In genomic region chr4:152541172-152541571, GRCm38 (mm10) we compare ENCODE assay signal across 10 mouse cellular contexts.
DNase-seq lines count a peak whose midpoint lies in the region; ATAC-seq and TF ChIP-seq lines count a peak whose summit lies in the region.
"Had no signal": no experiment of that assay in that cellular context is flagged by ENCODE, and none has a peak within 500 bp of the region (broad histone marks: within the 10 kb centered on the region; RNA-seq: fewer than 3 reads in every experiment).

No protein-coding gene starts in this region.

- H3K27me3 ChIP-seq in kidney, adult 2 months (replicated peaks; ENCODE audit: control insufficient read depth, insufficient read depth, low read length), result no peaks in the 10 kb centered on the region
- H3K27me3 ChIP-seq: neural tube, embryonic 13.5 days had no signal

- TF ChIP-seq CTCF in kidney, adult 2 months (conservative IDR thresholded peaks at IDR 0.05; ENCODE audit: insufficient read depth, insufficient read length, low read depth, low read length), result no peak; the same call in 1 of the 2 replicates

- DNase-seq in frontal cortex, postnatal 10 days (ENCODE audit: low spot score in 2 of 2), result no peak
- peak; percentile 23 for DNase-seq in lung, postnatal 10 days
- no peak for DNase-seq in lung, postnatal 25 days (ENCODE audit: low spot score)
- DNase-seq in kidney, adult 2 months, result peak; percentile 63
- DNase-seq in retina, postnatal 1 day, result peak; percentile 77
- DNase-seq in frontal cortex, postnatal 25 days (ENCODE audit: low spot score in 2 of 2), result no peak
- DNase-seq: lung, adult 2 months had no signal

- no peaks in the 10 kb centered on the region for H3K36me3 ChIP-seq in kidney, adult 2 months (ENCODE audit: control insufficient read depth, insufficient read depth, low read length)

- 18% methylated on average over 9 of the region's 9 CpGs for WGBS in kidney, adult 2 months

- H3K4me1 ChIP-seq in kidney, adult 2 months (ENCODE audit: control insufficient read depth, insufficient read depth, low read length), result no peaks in the 10 kb centered on the region

- H3K27ac ChIP-seq in kidney, adult 2 months (ENCODE audit: insufficient read depth, low read depth, low read length), result no peak overlapping the region
- H3K27ac ChIP-seq: neural tube, embryonic 13.5 days had no signal

- no peak for TF ChIP-seq POLR2A in kidney, adult 2 months (IDR thresholded peaks at IDR 0.05; ENCODE audit: low read depth, low read length)

- no peak overlapping the region for H3K4me3 ChIP-seq in kidney, adult 2 months (ENCODE audit: insufficient read depth, low read depth, low read length)
- H3K4me3 ChIP-seq: neural tube, embryonic 13.5 days had no signal

- ATAC-seq in frontal cortex, adult (ENCODE audit: low TSS enrichment), result peak; percentile 34; the same call in 1 of the 2 replicates
- no peak for ATAC-seq in megakaryocyte, adult 5-6 weeks (ENCODE audit: poor library complexity, severe bottlenecking)

Comparison
In these comparisons a context has a peak if more than half of its experiments do, and no peak if none do; other contexts are left out.
1. DNase-seq: peak in lung, postnatal 10 days (single experiment), kidney, adult 2 months (single experiment) and retina, postnatal 1 day (single experiment); none in frontal cortex, postnatal 10 days (0 of 2), lung, postnatal 25 days (single experiment) and frontal cortex, postnatal 25 days (0 of 2).